Mouse (Mus musculus): ENCODE data around the gene Nploc4.

DNA sequence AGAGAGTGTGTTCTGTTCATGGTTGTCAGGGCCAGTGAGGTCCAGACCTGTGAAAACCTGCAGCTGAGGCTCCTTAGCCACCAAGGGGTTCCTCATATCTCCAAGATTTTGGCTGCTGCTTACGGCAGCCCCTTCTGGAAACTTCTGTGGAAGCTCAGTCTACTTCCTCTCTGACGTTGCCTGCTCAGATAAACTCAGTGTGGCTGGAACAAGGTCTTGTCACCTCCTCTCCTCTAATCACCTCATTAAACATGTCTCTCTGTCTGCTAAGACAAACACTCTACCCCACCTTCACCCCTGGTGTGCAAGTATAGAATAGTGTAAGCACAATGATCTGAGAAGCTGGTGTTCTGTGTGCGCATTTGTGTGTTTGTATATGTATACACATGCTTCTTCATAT is 8.0 kb upstream of the Nploc4 start:
- TF ChIP-seq CTCF (IDR thresholded peaks at IDR 0.05; ENCODE audit: low read depth, low read length) (no peak), EP300 (IDR thresholded peaks at IDR 0.05; ENCODE audit: insufficient read depth, low read depth, low read length) (no peak)
